Mouse (Mus musculus): ENCODE measurements around the gene Ankrd28.
"Not testable (repeated sequence)": the region's sequence is repeated elsewhere in the genome, so short reads cannot be mapped to it uniquely, and the experiment has no call there.

Ankrd28 gene

DNA sequence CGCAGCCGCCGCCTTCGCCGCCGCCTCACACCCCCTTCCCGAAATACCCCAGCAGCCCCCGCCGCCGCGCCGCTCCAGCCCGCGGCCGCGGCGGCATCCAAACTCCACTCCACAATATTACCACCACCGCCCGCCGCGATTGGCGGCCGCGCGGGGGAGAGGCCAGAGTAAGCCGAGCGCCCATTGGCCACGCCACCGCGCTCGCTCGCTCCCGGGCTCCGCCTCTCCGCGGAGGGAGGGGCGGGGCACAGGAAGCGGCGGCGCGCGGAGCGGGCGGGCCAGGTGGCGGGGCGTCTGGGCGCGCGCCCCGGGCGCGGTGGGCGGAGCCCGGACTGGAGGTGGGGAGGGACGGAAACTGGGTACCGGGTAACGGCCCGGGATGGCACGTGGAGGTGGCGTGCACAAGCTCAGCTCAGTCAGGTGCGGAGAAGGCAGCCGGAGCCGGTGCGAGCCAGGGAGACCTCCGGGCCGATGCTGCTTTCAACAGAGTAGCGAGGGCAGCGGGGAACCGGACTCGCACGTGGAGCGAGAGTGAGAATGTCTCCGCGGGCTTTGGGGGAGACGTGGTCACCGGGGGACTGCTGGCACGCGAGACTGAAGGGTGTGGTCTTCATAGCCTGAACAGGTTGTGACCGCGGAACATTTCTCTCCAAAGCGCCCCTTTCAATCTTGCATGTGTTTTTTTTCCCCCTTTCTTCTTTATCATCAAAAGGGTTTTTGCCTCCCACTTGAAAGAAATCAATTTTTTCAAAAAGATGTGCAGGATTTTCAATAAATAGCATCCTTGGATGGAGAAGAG, at the start of gene Ankrd28:
Gene Ankrd28 (minus strand): TSS at position 81 of the 799 bp plus-strand sequence.
- peak; percentile 94 for DNase-seq

GRCm38 (mm10) chr14:31879456-31879855, 49.0 kb upstream of the Ankrd28 start:
- no peak for DNase-seq

DNA sequence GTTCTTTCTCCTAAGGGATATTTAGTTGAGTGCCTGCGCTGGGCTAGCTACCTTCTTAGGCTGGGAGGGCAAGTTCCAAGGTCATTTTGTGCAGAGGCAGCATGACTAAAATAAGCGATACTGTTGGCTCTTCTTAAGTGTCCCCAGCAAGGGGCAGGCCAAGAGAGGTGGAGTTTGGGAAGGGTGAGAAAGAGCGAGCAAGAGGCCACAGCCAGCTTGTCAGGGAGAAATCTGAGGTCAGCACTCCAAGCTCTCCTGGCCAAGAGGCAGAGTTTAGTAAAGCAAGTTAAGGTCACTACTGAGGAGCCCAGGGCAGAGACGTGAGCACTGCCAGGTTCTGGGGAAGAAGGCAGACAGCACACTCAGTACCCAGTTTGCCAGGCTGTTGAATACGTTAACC, 41.7 kb upstream of the Ankrd28 start:
- no peak for DNase-seq

DNA sequence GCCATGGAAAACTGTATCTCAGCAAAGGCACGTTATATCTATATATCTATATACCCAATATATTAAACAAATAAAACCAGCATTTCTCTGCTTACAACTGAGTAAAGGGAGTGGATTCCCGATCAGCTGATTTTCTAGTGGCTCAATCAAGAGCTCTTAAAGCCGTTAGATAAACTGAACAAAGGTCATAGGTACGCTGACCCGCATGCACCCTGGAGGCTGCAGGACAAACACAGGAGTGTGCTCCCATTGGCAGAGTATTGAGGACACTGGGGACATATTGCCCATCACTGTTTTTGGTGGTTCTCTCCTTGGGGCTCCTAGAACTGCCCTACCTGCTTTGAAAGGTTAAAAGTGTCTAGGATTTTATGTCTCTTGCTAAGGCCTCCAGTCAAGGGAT, 40.0 kb upstream of the Ankrd28 start:
- DNase-seq: no peak

DNA sequence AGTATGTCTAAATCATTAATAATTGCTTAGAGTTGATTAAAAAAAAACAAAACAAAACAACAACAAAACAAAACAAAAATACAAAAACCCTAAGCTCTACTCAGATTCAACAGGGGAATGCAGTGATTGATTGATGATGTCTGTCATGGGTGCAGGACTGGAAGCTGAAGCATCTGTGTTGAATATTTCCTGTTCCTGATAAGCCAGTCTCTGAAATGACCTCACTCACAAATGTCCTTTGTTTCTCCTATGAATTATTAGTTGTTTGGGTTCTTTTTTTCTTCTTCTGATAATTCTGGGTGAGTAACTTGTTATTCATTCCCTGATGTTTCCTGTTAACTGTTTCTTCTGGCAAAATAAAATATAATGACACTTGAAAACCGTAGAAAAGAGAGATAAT, 38.1 kb upstream of the Ankrd28 start:
- DNase-seq: no peak

DNA sequence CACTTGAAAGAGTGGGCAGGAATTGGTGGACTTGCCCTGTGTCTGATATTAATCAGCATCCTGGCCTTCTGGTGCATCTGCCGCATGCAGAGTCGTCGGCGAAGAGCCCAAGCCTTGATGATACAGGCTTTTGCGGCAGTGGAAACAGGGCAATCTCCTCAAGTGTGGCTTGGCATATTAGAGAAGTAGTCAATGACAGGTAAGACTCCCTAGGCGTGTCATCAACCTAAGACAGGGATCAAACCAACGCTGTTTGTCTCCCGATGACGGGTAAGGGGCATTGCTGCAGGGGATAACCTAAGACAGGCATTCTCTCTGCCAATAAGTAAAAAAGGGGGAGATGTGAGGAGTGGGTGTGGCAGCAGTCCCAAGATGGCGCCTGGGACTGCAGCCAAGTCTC, 35.9 kb upstream of the Ankrd28 start:
- DNase-seq: not testable (repeated sequence)

GRCm38 (mm10) chr14:31858679-31859078, 28.2 kb upstream of the Ankrd28 start:
- no peak for DNase-seq

- DNase-seq: no peak
Observed at GRCm38 (mm10) chr14:31857096-31857975, 26.9 kb upstream of the Ankrd28 start.

DNA sequence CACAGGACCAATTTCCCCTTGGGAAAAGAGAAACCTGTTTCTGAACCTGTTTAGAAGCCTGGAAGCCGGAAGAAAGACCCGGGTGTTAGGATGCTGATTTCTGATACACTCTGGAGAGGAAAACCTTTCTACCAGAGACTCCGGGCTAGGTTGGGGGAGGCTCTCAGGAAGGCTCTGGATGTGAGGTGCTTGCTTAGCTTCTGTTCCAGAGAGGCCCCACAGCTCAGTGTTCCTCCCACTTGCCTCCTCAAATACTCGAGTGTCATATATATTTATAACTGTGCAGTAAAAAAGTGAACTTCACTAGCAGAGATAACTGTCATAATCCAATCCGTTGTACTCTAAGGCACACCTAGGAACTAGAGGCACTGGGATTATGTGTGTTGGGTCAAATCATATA, 25.6 kb upstream of the Ankrd28 start:
- DNase-seq: no peak

- DNase-seq: no peak
Observed at GRCm38 (mm10) chr14:31854667-31855066, 24.2 kb upstream of the Ankrd28 start.

- DNase-seq: no peak
Observed at GRCm38 (mm10) chr14:31843571-31843970, 13.1 kb upstream of the Ankrd28 start.

- DNase-seq: no peak
Observed at GRCm38 (mm10) chr14:31832022-31832421, 1.6 kb upstream of the Ankrd28 start.

DNA sequence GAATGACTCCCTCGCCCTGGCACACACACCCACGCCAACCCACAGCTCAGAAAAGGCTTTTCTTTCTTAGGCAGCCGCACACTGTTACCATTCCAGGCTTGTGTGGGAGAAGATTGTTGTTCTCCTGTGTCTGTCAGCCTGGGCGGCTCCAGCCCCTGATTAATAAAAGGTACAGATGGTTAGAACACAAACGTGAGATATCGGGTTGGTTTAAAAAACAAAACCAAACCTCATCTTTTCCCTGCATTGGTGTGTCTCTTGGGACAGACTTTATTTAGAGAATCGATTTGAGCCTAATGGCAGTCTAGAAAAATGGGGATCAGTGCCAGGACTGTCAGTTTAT, 890 bp upstream of the Ankrd28 start:
- no peak for DNase-seq

GRCm38 (mm10) chr14:31829761-31830562, 489 bp downstream of the Ankrd28 start:
- peak; percentile 61 for DNase-seq

- DNase-seq: no peak
Observed at GRCm38 (mm10) chr14:31827221-31827620, 3.2 kb downstream of the Ankrd28 start.

GRCm38 (mm10) chr14:31809942-31810341, 20.5 kb downstream of the Ankrd28 start:
- no peak for DNase-seq

GRCm38 (mm10) chr14:31803791-31804190, 26.7 kb downstream of the Ankrd28 start:
- no peak for DNase-seq

GRCm38 (mm10) chr14:31800976-31801375, 29.5 kb downstream of the Ankrd28 start:
- DNase-seq: no peak

DNA sequence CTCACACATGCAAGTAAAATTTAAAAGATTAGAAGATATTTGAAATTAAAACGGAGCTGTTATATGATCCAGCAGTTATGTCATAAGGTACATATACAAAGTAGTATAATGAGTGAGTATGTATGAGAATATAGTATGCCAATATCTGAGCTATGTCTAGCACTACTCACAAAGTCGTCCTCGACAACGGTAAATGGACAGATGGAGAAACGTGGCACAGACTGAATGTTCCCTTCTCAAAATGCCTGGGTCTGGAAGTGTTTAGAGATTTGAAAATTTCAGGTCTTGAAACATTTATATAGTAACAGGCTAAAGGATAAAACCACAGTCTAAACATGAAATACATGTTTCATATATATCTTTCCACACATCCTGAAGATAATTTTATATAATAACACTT, 30.0 kb downstream of the Ankrd28 start:
- no peak for DNase-seq

GRCm38 (mm10) chr14:31798937-31799336, 31.5 kb downstream of the Ankrd28 start:
- DNase-seq: no peak

DNA sequence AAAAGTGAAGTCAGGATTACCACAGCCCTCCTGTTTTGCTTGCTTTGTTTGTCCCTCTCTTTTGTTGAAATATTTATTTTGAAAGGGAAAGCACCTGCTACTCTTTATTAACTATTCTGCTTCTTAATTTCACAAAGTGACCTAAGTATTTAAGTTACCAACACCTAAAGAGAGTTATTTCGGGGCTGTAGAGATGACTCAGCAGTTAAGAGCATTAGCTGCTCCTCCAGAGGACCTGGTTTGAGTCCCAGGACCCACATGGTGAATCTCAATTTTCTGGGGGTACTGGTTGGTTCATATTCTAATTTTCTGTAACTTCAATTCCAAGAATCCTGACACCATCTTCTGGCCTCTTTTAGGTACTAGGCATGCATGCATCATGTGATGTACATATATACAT, 34.9 kb downstream of the Ankrd28 start:
- DNase-seq: no peak

DNA sequence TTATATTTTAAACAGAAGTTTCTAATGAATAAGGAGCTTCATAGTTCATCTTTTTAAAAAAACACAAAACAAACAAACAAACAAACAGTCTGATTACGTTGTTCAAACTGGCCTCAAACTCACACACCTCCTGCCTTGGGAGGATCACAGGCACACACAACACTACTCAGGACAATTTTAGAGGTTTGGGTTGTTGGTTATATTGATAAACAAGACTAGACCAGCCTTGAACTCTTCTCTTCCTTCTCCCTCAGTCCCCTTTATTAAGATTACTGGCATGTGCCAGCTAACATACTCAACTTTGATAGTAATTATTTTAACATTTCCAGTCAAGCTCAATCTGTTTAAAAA, 35.7 kb downstream of the Ankrd28 start:
- no peak for DNase-seq
